Mouse (Mus musculus): ENCODE measurements around the gene Mycbp2.

Gene Mycbp2

DNA sequence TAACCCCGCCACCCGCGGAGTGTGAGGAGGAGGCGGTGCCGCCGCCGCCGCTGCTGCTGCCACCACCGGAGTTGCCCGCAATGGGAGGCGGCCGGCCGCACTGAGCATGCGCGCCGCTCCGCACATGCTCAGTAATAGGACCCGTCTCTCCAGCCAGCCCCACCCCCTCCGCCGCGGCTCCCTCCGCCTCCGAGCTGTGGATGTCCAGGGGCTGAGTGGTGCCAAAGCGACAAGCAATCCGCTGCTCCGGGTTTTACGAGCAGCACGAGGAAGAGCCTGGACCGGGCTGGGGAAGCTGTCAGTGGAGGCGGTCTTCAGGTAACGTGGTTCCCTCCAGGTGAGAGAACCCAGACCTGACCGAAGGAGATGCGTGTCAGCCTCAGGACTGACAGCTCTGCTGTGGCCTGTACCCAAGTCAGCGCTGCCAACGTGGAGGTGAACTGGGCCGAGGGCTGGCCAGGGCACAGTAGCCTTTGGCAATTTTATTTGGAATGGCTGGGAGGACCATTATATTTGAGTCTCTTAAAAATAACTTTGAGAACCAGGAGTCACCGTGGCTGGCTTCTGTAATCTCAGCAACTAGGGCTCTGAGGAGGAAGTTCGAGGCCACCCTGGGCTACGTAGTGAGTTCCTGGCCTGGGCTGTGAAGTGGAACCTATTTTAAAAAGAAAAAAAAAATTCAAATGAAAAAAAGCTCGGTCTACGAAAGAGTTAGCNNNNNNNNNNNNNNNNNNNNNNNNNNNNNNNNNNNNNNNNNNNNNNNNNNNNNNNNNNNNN is at the start of gene Mycbp2:
Mycbp2 (minus strand) TSS at position 86 of the 777 bp plus-strand sequence.
- in situ Hi-C loops (cut with MboI, MseI): no loop called here

GRCm38 (mm10) chr14:103392391-103392790 is 45.8 kb upstream of the Mycbp2 start:
- in situ Hi-C loops (cut with MboI, MseI): no loop called here

DNA sequence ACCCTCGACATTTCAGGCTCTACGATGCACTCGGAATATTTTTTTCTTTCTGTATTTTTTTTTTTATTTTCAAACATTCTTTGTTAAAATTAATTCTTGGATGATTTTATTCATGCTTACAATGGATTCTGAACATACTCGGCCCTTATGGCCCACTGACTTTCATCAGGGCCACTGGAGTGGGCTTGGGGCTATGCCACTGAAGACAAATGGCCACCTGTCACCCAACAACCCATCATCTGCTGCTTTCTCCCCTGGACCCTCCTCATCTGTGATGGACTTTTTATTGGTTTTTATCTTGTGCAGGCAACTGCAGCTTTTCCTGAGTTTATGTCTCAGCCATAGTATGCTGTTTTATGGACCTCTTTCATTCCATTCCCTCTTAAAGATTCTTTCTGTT is 40.8 kb upstream of the Mycbp2 start:
- in situ Hi-C loops (cut with MboI, MseI): no loop called here

DNA sequence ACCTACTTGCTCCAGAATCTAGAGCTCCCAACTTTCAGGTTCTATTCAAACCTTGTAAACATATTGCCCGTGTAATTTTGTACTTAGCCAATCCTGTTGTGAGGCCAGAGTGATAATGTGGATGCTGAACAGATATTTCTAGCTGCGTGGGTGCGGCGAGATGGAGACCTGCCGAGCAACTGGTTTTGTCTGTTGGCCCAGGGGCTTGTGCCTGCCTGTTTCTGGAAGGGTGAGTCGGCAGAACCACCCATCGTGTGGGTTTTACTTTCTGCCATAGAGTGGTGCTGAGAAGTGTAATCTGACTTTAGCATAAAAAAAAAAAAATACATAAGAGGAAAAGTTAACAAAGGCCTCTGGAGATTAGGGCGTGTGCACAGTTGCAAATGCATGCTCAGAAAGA is 40.3 kb upstream of the Mycbp2 start:
- in situ Hi-C loops (cut with MboI, MseI): no loop called here

DNA sequence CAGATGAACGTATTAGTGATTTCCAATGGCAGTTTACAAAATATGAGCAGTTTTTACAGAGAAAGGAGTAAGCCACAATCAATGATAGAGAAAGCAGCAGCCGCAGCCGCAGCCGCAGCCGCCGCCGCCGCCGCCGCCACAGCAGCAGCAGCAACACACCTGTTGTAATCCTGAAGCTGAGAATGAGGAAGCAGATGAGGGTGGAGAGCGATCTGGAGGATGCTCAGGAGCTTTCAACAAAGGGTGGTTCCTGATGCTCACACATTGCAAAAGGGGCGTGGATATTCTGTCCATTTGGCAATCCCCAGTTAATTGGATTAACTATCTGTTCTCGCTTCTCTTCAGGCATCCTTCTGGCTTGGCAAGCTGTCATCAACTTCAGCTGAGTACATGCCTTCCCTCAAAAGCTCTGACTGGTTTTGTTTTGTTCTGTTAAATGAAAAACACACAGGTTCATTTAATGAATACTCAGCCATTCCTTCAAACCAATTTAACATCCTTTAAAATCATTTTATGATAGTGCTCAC is 38.5 kb upstream of the Mycbp2 start:
- in situ Hi-C loops (cut with MboI, MseI): no loop called here

GRCm38 (mm10) chr14:103378703-103379102 is 32.1 kb upstream of the Mycbp2 start:
- in situ Hi-C loops (cut with MboI, MseI): no loop called here

DNA sequence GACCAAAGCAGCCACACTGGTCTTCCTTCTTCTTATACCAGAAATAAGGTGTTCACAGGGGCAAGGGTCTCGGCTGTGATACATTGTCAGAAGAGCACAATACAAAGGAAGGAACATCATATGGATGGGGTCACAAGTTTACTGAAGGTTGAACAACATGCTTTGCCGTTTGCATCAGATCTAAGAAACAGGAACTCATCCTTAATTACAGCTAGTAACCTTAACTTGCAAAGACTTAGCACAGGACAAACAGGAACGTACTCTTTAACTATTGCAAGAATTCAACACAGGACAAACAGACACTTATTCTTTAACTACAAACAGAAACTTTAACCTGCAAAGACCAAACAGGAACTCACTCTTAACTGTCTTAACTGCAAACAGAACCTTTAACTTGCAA is 30.2 kb upstream of the Mycbp2 start:
- in situ Hi-C loops (cut with MboI, MseI): no loop called here

DNA sequence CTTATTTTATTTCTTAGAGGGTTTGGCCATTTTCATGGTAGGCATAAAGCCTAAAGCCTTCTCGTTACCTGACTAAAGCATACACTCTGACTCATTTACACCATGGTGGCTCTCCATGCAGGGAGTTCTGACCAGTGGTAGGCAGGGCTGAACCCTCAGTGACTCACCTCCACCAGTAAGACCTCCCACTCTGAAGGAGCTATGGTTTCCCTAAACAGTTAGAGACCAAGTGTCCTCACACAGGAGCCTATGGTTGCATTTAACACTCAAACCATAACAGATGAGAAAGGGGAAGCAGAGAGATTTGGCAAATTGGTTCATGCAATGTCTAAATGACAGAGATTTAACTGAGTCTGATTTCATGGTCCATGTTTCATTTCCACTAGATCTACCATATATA is 28.9 kb upstream of the Mycbp2 start:
- in situ Hi-C loops (cut with MboI, MseI): no loop called here

DNA sequence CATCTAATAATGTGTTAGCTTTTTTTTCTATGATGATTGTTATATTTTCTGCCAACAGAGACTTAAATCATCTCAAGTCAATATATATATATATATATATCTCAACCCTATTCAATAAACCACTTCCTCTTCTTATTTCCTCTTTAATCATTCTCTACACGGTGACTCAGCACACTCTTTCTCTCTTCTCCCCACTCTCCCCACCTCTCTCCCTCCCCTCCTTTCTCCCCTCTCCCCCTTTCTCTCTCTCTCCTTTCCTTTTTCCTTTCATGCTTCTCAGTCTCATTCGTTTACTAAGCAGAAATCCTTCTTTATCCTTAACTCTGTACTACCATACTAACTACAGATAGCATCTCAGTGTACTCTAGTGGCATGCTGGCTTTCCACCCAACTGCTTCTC is 16.6 kb upstream of the Mycbp2 start:
- in situ Hi-C loops (cut with MboI, MseI): no loop called here

DNA sequence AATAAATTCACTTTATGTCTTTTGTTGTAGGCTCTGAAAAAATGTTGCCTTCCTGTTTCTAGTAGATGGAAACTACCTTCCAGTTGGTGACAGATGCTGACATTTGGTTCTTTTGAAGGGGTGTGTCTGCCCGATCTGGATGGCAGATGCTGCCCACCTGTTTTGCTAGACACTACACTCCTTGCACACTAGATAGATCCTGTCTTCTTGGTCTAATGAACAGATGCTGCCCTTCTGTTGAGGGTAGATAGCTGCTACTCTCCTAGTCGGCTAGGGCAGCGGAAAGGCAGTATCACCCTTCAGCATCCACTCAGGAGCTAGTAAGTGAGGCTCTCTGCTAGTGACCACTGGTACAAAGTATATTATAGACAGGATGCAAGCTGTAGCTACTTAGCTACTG is 9.5 kb upstream of the Mycbp2 start:
- in situ Hi-C loops (cut with MboI, MseI): no loop called here

- in situ Hi-C loops (cut with MboI, MseI): loop anchor here (5.0 kb wide), 1 partner anchor 113 kb away; no protein-coding TSS in a partner anchor
Observed at GRCm38 (mm10) chr14:103354396-103355352, 8.1 kb upstream of the Mycbp2 start.

DNA sequence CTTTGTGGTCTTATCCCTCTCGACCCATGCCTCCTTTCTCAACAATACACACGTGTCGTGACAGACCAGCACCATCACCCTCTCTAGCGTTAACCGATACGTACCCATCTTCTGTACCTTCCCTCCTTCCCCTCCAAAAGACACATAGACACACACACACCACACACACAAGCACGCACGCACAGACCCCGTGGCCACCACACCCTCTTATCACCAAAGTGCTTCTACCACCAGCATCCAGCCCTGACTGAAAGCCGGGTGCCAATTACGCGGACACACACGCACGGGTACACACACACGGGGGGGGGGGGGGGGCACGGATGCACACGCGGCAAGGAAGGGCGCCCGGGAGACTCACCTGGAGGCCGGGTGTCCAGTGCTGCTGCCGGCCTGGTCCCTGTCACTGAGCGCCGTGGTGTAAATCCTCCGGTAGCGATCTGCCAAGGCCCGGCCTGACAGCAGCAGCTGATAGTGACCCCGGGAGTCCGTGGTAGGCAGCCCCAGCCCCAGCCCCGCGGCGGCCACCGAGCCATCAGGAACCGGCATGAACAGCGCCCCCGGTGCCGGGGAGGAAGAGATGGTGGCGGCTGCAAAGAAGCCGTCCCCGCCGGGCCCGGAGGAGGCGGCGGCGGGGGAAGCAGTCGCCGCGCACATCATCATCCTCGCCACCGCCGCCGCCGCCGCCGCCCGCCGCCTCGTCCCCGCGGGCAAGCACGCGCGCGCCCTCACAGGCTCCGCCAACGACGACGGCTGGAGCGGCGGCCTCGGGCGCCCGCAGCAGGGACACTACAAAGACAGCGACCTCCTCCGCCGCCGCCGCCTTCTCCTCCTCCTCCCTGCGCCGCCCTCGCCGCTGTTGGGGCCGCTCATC is 521 bp downstream of the Mycbp2 start:
- in situ Hi-C loops (cut with MboI, MseI): no loop called here

DNA sequence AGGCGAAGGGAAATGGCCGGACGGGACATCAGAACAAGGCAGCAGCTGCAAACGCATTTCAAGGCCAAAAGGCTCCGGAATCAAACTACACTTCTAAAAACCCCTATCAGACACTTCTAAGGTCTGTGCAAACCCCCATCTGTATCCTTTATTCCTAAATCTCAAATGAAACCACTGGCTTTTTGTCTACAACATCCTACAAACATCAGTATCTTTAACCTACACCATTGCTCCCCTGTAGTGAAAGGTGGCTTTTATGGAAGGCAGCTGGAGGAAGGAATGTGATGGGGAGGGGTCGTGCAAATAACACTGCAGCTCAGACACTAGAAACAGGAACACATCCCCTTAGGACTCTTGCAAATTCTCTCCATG is 1.1 kb downstream of the Mycbp2 start:
- in situ Hi-C loops (cut with MboI, MseI): no loop called here

GRCm38 (mm10) chr14:103345011-103345410 is 1.6 kb downstream of the Mycbp2 start:
- in situ Hi-C loops (cut with MboI, MseI): no loop called here

GRCm38 (mm10) chr14:103343791-103344190 is 2.8 kb downstream of the Mycbp2 start:
- in situ Hi-C loops (cut with MboI, MseI): no loop called here

DNA sequence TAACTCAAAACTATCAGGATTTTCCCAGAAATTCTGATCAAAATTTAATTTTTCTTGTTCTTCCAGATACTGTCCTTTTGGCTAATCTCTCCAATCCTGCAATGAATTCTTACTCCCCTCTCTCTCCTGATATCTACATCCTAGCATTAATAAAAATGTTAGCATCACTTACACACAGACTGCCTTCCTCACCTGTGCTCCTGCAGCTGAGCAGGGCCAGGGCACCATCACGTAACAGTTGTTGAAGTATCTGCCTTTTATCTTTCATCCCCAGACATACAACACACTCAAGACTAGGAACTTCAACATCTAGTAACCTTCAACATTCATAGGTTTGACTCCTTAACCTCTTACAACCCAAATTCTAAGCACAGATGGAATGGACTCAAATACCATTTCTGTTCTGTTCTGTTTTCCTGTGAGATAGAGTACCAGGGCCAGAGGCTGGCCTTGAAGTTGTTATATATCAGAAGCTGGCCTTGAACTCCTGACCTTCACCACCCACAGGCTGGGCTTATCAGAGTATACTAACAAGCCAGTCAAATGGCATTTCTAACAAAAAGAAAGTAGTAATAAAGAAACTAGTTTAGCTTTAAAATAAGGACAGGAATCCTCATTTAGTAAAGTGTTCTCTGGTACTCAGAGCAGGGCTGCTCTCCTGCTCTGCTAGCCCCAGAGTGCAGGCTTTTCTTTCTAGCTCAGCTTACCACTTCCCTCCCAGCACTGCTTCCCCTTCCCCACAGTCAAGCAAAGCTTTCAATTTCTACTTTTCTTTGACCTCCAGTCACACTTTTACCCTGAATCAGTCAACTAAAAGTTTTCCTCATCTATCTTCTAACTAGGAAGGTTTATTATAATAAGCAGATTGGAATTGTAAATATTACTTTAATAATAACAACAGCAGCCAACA is 5.0 kb downstream of the Mycbp2 start:
- in situ Hi-C loops (cut with MboI, MseI): no loop called here

DNA sequence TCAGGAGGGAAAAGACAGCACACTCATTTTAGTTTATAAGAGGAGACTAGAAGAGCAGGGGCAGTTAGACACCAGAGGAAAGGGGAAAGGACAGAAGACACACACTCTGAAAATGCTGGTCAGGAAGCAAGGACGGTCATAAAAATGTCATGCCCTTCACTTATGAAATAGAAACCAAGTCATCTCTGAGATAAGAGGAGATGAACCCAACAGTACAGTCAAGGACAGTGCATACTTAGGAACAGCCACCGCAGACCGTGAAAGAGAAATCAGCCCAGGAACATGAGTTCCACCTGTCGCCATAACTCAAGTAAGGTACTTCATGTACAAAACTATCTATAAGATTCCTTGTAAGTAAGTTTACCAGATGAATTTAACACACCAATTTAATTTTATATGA is 33.7 kb downstream of the Mycbp2 start:
- in situ Hi-C loops (cut with MboI, MseI): no loop called here

DNA sequence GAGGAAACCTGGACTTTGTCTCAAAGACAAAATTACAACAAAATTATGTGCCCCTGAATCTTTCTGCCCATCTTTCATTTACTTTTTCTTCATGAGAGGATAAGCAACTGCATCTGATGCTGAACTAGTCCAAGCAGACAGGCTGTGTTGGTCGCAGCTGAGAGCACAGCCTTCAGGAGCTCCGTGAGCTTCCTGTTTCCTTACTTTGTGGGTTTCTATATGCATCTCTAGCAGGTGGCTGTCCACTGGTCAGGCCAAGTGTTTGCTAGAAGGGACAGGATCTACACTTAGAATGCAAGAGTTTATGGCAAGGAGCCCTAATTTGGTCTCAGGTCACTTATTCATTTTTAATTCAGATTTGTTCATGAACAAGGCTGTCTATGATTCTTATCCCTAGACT is 50.4 kb downstream of the Mycbp2 start:
- in situ Hi-C loops (cut with MboI, MseI): no loop called here

- in situ Hi-C loops (cut with MboI, MseI): no loop called here
Observed at GRCm38 (mm10) chr14:103286650-103287049, 60.0 kb downstream of the Mycbp2 start.

GRCm38 (mm10) chr14:103276667-103277066 is 69.9 kb downstream of the Mycbp2 start:
- in situ Hi-C loops (cut with MboI, MseI): no loop called here
